Mouse (Mus musculus) olfactory bulb, adult 2 months (tissue): ENCODE data around the gene 1700113H08Rik. TPM values are rescaled to one million over a fixed set of nuclear protein-coding genes. Genes with fewer than 3 reads are reported as not detected.

ENCODE experiments used
- H3K27ac ChIP-seq: fragments of 200-500 bp; 2 replicates; pipeline ENCODE4 v1.5.1; 2012; ENCODE audit warnings: low read depth, low read length; ENCODE audit not compliant: insufficient read depth
- H3K4me1 ChIP-seq: fragments of 200-500 bp; 2 replicates; pipeline ENCODE4 v1.6.1; 2012; ENCODE audit warnings: low read length; ENCODE audit not compliant: control insufficient read depth, insufficient read depth
- H3K4me3 ChIP-seq: fragments of 200-500 bp; 2 replicates; pipeline ENCODE4 v1.5.1; 2012; ENCODE audit warnings: mild to moderate bottlenecking, low read depth, low read length, moderate library complexity; ENCODE audit not compliant: insufficient read depth
- CTCF ChIP-seq: fragments of 200-500 bp; IDR thresholded peaks from 2 replicates; pipeline ENCODE4 v1.5.1; 2012; ENCODE audit warnings: low read depth, mild to moderate bottlenecking, low read length, moderate library complexity; ENCODE audit not compliant: insufficient read depth
- POLR2A ChIP-seq: fragments of 200-500 bp; IDR thresholded peaks from 2 replicates; pipeline ENCODE4 v1.6.1; 2012; ENCODE audit warnings: mild to moderate bottlenecking, low read depth, low read length, moderate library complexity; ENCODE audit not compliant: insufficient read depth
- WGBS: fragments of 180-500 bp; shearing (Covaris S2); methylation state at CpG from one replicate; pipeline ENCODE4 v1.1.7; 2018; 5-methylcytosine and 5-hydroxymethylcytosine counted together
- polyA plus RNA-seq: library from polyadenylated mRNA; stranded (reverse); fragments of >200 nt; gene quantifications from 2 replicates; pipeline ENCODE4 v1.2.4, GENCODE M21; 2012; ENCODE audit warnings: low replicate concordance; ENCODE audit not compliant: missing spikeins, insufficient read depth, insufficient read length

1700113H08Rik gene
- polyA plus RNA-seq, 1 experiment: not detected

- no peak overlapping the region for H3K4me3 ChIP-seq
- H3K27ac ChIP-seq: no peak overlapping the region
- TF ChIP-seq POLR2A (no peak), CTCF (no peak)
- peaks cover 4% of the 10 kb centered on the region for H3K4me1 ChIP-seq
- 97% methylated on average over 5 of the region's 5 CpGs for WGBS
These were observed 67.2 kb downstream of the 1700113H08Rik start for GRCm38 (mm10) chr10:87125094-87125493.

GRCm38 (mm10) chr10:87126186-87126824 lies 68.5 kb downstream of the 1700113H08Rik start:
- 87% methylated on average over 12 of the region's 12 CpGs for WGBS
- Histone ChIP-seq H3K4me3 (no peak overlapping the region), H3K4me1 (peaks cover 4% of the 10 kb centered on the region)

GRCm38 (mm10) chr10:87151050-87151449 lies 93.2 kb downstream of the 1700113H08Rik start:
- WGBS: 96% methylated on average over 6 of the region's 6 CpGs
- H3K4me1 ChIP-seq: no peaks in the 10 kb centered on the region
- TF ChIP-seq POLR2A (no peak), CTCF (no peak)
- H3K27ac ChIP-seq: no peak overlapping the region
- no peak overlapping the region for H3K4me3 ChIP-seq

More at GRCm38 (mm10) chr10:87126186-87126824, 68.5 kb downstream of the 1700113H08Rik start:
- H3K27ac ChIP-seq: no peak overlapping the region
- TF ChIP-seq POLR2A (no peak), CTCF (no peak)

- WGBS: 82% methylated on average over 14 of the region's 14 CpGs
- no peaks in the 10 kb centered on the region for H3K4me1 ChIP-seq
- H3K27ac ChIP-seq: no peak overlapping the region
- H3K4me3 ChIP-seq: no peak overlapping the region
- TF ChIP-seq POLR2A (no peak), CTCF (no peak)
These were observed 96.1 kb downstream of the 1700113H08Rik start for GRCm38 (mm10) chr10:87153731-87154505.

GRCm38 (mm10) chr10:87159781-87160180 lies 101.9 kb downstream of the 1700113H08Rik start:
- no peak overlapping the region for H3K4me3 ChIP-seq
- TF ChIP-seq POLR2A (no peak), CTCF (no peak)

GRCm38 (mm10) chr10:87196123-87196756 lies 138.4 kb downstream of the 1700113H08Rik start:
- no peaks in the 10 kb centered on the region for H3K4me1 ChIP-seq
- WGBS: 75% methylated on average over 7 of the region's 7 CpGs
- TF ChIP-seq POLR2A: no peak
- no peak for TF ChIP-seq CTCF
- H3K27ac ChIP-seq: no peak overlapping the region
- H3K4me3 ChIP-seq: no peak overlapping the region

More at GRCm38 (mm10) chr10:87159781-87160180, 101.9 kb downstream of the 1700113H08Rik start:
- Histone ChIP-seq H3K4me1 (no peaks in the 10 kb centered on the region), H3K27ac (no peak overlapping the region)
- WGBS: 36% methylated on average over 9 of the region's 9 CpGs

GRCm38 (mm10) chr10:87198720-87199119 lies 140.9 kb downstream of the 1700113H08Rik start:
- WGBS: 99% methylated on average over 2 of the region's 2 CpGs
- TF ChIP-seq POLR2A (no peak), CTCF (no peak)
- no peak overlapping the region for H3K27ac ChIP-seq

GRCm38 (mm10) chr10:87209466-87209865 lies 151.6 kb downstream of the 1700113H08Rik start:
- no peak for TF ChIP-seq POLR2A
- no peak for TF ChIP-seq CTCF
- WGBS: 98% methylated on average over 1 of the region's 1 CpGs
- H3K4me1 ChIP-seq: no peaks in the 10 kb centered on the region
- H3K4me3 ChIP-seq: no peak overlapping the region
- no peak overlapping the region for H3K27ac ChIP-seq

More at GRCm38 (mm10) chr10:87198720-87199119, 140.9 kb downstream of the 1700113H08Rik start:
- Histone ChIP-seq H3K4me1 (no peaks in the 10 kb centered on the region), H3K4me3 (no peak overlapping the region)

- Histone ChIP-seq H3K27ac (no peak overlapping the region), H3K4me3 (no peak overlapping the region), H3K4me1 (no peaks in the 10 kb centered on the region)
- TF ChIP-seq CTCF (no peak), POLR2A (no peak)
- WGBS: 88% methylated on average over 4 of the region's 4 CpGs
These were observed 153.2 kb downstream of the 1700113H08Rik start for GRCm38 (mm10) chr10:87211046-87211445.
